Mouse (Mus musculus) adrenal gland, postnatal 36 days (tissue): ENCODE measurements at regions not wholly inside any gene's neighbourhood (a gene's known extent, or its start where the extent isn't known, plus 50 kb on each side); places are given as distances from the start of the nearest gene placed in this dataset.

Experiments
- DNase-seq, 2 experiments: peaks; one replicate each; pipeline ENCODE4 v3.0.0; 2021; ENCODE audit warnings: mixed read lengths in 1 of 2

- DNase-seq = no peak
Measured at GRCm38 (mm10) chr4:64207118-64207868, 160.5 kb upstream of the Tnc start.

DNA sequence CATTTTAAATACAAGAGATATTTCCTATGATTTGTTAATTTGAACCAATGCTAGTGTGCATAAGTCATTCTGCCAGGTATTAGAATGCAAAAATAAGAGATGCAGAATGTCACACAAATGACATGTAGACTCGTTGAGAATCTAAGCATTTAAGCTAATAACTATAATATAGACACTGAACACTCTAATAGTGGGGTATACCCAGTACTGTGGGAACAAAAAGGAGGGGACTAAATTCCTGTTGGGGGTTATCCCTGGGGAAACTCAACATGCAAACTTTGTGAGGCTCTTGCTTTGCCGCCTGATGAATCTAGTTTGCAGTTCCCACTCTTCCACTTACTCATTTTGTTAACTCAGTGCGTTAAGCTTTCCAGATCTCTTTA, 154.0 kb upstream of the Tnc start:
- no peak for DNase-seq

GRCm38 (mm10) chr4:64200151-64200807, 153.5 kb upstream of the Tnc start:
- peak in 1 of 2 experiments; percentile 1 for DNase-seq

GRCm38 (mm10) chr4:64184986-64185385, 138.2 kb upstream of the Tnc start:
- peak in 1 of 2 experiments; percentile 0 for DNase-seq

DNA sequence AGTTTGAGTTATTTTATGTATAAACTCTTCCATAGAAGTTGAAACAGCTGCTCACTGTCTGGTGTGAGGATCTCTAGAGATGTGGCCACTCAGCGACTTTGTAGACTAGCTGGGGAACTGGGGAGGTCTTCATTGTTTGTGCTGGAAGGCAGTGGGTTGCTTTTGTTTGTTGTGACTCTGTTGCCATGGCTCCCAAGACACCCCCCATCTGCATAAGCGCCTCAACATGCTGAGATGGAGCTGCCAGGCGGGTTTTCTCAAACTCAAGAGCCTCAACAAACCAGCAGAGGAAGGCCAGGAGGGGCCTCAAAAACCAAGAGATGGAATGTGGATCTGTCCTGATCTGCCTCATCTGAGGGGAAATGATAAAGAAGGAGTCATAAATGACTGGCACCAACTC, 129.1 kb upstream of the Tnc start:
- DNase-seq = no peak

GRCm38 (mm10) chr4:64171476-64171875, 124.7 kb upstream of the Tnc start:
- DNase-seq = no peak

- no peak for DNase-seq
Measured at GRCm38 (mm10) chr4:64148989-64149463, 102.2 kb upstream of the Tnc start.

DNA sequence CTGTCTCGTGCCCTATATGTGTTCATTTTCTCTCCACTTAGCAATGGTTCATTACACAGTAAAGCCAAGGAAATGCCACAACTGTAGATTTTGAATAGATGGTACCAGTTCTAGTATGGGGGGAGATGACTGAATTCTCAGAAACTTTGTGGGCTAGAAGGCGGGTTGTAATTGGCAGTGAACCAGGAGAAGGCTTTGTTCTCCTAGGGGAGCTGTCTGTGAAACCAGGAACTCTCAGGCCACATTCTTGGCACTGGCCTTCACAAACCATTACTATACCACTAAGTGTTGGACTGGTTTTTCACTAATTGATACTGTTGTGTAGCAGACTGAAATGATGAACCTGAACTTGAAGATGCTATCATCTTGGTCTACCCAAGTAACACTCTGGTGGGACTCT, 99.1 kb upstream of the Tnc start:
- no peak for DNase-seq

GRCm38 (mm10) chr4:64142963-64143362, 96.1 kb upstream of the Tnc start:
- DNase-seq = no peak

GRCm38 (mm10) chr4:64142356-64142787, 95.6 kb upstream of the Tnc start:
- DNase-seq = no peak

DNA sequence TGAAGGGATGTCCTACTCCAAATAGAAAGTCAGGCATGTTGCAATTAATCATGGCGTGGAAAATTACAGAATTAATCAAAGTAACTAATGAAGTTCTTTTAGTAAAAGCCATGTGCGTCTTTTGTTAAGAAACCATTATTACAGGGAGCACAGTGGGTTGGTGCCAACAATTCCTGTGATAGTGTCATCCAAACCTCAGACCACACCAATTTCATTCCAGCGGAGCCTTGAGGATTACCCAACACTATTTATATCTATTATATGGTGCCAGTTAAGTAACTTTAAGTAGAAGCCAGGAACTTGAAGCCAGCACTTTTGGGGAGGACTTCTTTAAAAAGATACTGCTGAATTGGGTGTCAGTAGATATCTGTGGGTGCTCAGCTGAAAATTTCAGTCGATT, 93.0 kb upstream of the Tnc start:
- peak in 1 of 2 experiments; percentile 7 for DNase-seq

DNA sequence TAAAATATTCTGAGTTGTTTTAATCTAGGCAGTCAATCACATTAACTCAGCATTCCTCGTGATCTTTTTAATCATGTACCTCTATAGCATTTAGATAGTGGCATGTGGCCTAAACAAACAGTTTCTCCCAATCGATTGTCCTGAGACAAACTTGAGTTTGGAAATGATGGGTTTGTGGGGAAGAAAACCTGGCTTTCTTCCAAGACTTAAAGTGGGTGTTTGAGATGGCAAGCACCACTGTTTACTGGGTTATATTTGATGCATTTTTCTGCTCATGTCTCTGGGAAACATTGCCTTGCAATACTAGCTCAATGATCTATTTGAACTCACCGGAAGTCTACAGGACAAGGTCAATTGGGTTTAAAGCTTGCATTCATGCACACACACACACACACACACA, 88.2 kb upstream of the Tnc start:
- DNase-seq = no peak

GRCm38 (mm10) chr4:64129290-64129689, 82.5 kb upstream of the Tnc start:
- no peak for DNase-seq

DNA sequence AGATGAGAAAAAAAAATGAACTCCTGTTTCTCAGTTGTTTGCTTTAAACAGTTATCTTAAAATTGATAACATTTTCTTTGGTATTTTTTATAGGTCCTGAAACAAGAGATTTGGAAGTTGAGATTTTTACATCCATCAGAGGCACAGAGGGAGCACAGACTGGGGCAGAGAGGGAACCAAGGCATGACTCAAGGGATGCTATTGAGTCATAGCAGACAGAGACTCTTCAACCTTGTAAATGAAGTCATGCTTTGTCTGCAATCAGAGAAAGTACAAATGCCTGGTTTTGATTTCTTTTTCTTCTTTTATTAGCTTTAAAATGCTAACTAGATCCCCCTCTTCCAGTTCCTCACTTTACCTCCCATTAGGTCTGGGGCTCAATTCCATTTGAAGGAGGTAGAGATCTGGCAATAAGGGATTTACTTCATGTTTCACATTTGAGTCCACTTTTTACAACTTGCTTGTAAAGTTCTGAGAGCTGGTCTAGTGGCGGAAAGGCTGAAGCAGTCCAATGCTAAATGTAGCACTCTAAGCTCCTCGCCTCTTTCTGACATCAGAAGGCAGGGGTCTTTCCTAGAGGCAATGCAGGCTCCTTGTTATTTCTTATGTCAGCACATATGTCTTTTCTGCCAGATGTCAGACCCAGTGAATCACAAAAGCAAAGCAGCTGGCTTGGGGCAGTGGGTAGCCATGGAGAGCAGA, 77.7 kb upstream of the Tnc start:
- peak in 1 of 2 experiments; percentile 4 for DNase-seq

GRCm38 (mm10) chr4:64123675-64124074, 76.9 kb upstream of the Tnc start:
- no peak for DNase-seq

DNA sequence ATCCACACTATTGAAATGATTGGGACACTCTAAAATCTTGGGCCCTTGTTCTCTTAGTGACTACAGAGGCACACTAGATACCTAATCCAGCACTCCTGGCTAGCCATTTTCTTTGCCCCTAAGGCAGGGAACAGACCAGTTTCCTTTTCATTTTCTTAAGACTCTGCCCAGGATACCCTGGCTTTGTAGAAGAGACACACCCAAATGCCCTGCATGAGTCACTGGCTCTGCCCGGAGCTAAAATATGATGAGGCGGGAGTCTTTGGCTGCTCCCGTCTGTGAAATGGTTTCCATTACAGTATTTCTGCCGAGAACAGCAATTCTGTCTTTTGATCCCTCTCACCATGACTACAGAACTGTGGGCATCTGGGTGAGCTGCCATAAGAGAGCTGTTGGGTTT, 51.4 kb upstream of the Tnc start:
- no peak for DNase-seq
